Mouse (Mus musculus) limb, embryonic 11.5 days (tissue): ENCODE measurements at regions not wholly inside any gene's neighbourhood (a gene's known extent, or its start where the extent isn't known, plus 50 kb on each side); places are given as distances from the start of the nearest gene placed in this dataset.

Experiments
- ATAC-seq: fragments of 200-750 bp; cut with Nextera tagmentation; 2 replicates; pipeline ENCODE4 v1.8.0; 2017; ENCODE audit warnings: low read depth; ENCODE audit not compliant: insufficient number of reproducible peaks, low FRiP score, low TSS enrichment
- DNase-seq: peaks from one replicate; pipeline ENCODE4 v3.0.0-alpha.2; 2015; ENCODE audit warnings: low spot score
- H3K27ac ChIP-seq: fragments of 300-500 bp; sonication (generic); replicated peaks from 2 replicates; pipeline ENCODE4 v1.5.1; 2014; ENCODE audit warnings: low read depth, mild to moderate bottlenecking, low read length
- H3K27me3 ChIP-seq: fragments of 300-500 bp; sonication (generic); 2 replicates; pipeline ENCODE4 v1.6.1; 2014; ENCODE audit warnings: mild to moderate bottlenecking, low read length, mixed read lengths; ENCODE audit not compliant: control insufficient read depth, insufficient read depth
- H3K36me3 ChIP-seq: fragments of 300-500 bp; sonication (generic); 2 replicates; pipeline ENCODE4 v1.6.1; 2014; ENCODE audit warnings: mild to moderate bottlenecking, low read length, moderate library complexity, mixed read lengths; ENCODE audit not compliant: control insufficient read depth, insufficient read depth
- H3K4me1 ChIP-seq: fragments of 300-500 bp; sonication (generic); 2 replicates; pipeline ENCODE4 v1.6.1; 2014; ENCODE audit warnings: low read length, mixed read lengths; ENCODE audit not compliant: control insufficient read depth, insufficient read depth
- H3K4me2 ChIP-seq: fragments of 300-500 bp; sonication (generic); 2 replicates; pipeline ENCODE4 v1.6.1; 2014; ENCODE audit warnings: low read depth, mild to moderate bottlenecking, moderate library complexity; ENCODE audit not compliant: severe bottlenecking
- H3K4me3 ChIP-seq: fragments of 300-500 bp; sonication (generic); 2 replicates; pipeline ENCODE4 v1.5.1; 2014; ENCODE audit warnings: low read depth, low read length
- H3K9ac ChIP-seq: fragments of 300-500 bp; sonication (generic); 2 replicates; pipeline ENCODE4 v1.6.1; 2014; ENCODE audit warnings: mild to moderate bottlenecking, low read length
- H3K9me3 ChIP-seq: fragments of 300-500 bp; sonication (generic); 2 replicates; pipeline ENCODE4 v1.6.1; 2016; ENCODE audit warnings: low read length; ENCODE audit not compliant: control insufficient read depth
- WGBS: fragments of 180-500 bp; shearing (Covaris S2); extraction: QIAGEN DNeasy Blood & Tissue Kit; methylation state at CpG from one replicate; pipeline ENCODE4 v1.1.7; 2014; 5-methylcytosine and 5-hydroxymethylcytosine counted together

DNA sequence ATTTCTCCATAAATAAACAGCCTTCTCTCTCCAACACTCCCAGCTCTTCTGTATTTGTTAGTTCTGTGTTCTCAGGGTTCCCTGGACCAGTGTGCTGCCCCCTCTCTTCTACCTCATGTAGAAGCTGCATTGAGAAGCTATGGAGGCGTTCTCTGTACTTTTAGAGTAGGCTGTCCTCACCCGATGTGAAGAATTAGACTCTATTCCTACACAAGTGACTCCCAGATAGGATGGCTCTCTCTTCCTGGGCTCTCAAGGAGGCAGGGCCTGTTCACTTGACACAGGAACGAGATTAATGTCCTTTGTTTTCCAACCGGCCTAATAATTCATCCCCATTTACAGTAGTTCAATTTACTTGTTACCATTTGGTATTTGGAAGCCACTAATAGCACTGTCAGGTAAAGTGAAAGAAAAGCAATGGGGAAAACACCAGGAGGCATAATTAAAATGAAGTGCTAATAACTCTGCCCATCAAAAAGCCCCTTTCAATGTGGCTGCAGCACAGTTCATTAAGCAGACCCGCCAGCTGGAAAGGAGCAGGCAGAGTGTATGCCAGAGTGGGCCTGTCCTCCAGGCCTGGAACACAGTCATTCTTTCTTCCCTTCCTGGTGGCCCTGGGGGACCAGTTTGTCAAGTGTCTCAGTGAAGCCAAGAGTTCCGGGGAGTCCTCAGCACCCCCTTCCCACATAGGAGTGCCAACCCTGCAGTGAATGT, 454.8 kb upstream of the Gm6657 start:
- WGBS, result 46% methylated on average over 6 of the region's 6 CpGs
- Histone ChIP-seq H3K4me3 (no peak overlapping the region), H3K4me1 (no peaks in the 10 kb centered on the region), H3K4me2 (no peak overlapping the region), H3K27me3 (no peaks in the 10 kb centered on the region), H3K36me3 (no peaks in the 10 kb centered on the region), H3K27ac (no peak overlapping the region), H3K9me3 (no peaks in the 10 kb centered on the region), H3K9ac (no peak overlapping the region)
- DNase-seq, result peak; percentile 24
- no peak for ATAC-seq

DNA sequence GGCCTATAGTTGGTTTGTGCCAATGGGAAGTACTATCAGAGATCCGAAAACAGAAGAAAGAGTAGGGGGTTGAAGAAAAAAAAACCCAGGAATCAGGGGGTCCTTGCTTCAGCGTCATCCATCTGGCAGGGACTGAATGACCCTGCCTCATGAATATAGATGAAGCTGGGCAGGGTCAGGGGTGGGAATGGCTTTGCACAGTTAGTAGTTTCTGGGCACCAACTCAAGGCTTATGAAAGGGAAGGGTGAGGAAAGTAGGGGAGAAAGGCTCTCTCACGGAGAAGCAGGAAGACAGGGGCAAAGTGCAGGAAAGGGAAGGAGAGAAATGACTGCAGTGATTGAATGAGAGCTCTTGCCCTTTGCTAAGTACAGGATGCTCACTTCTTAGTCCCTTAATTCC, 451.3 kb upstream of the Gm6657 start:
- H3K27me3 ChIP-seq, result no peaks in the 10 kb centered on the region
- 59% methylated on average over 3 of the region's 3 CpGs for WGBS
- no peak for ATAC-seq
- no peaks in the 10 kb centered on the region for H3K36me3 ChIP-seq
- H3K27ac ChIP-seq, result no peak overlapping the region
- no peak overlapping the region for H3K9ac ChIP-seq
- H3K9me3 ChIP-seq, result no peaks in the 10 kb centered on the region
- H3K4me3 ChIP-seq, result no peak overlapping the region
- DNase-seq, result no peak
- H3K4me1 ChIP-seq, result no peaks in the 10 kb centered on the region
- H3K4me2 ChIP-seq, result no peak overlapping the region

DNA sequence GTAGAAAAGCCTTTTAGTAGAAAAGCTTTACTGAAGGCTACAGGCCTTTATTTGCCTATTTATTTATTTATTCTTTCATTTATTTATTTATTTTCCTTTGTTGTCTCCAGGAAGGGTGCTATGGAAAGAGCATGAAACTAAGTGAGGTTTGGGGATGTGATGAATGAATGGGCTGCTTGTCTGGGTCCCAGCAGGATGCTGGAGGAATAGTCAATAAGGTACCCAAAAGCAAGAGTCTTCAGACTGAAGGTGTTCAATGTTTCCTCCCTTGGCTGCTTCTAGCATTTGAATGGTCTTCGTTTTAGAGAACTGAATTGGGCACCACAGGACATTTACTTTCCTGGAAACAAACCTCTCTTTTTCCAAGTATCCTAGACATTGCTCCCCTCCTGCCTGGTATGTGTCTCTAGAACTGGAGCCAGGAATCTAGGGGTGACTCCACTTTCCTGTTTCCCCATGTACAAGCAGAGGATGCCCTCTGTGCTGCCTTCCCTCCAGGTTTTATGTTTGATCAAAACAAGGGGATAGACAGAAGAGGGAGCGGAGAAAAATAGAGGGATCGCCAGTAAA, 444.5 kb upstream of the Gm6657 start:
- H3K4me3 ChIP-seq, result no peak overlapping the region
- no peaks in the 10 kb centered on the region for H3K9me3 ChIP-seq
- no peak overlapping the region for H3K4me2 ChIP-seq
- WGBS, result 83% methylated on average over 3 of the region's 3 CpGs
- H3K36me3 ChIP-seq, result no peaks in the 10 kb centered on the region
- no peaks in the 10 kb centered on the region for H3K4me1 ChIP-seq
- H3K27ac ChIP-seq, result no peak overlapping the region
- no peak overlapping the region for H3K9ac ChIP-seq
- no peak for DNase-seq
- no peaks in the 10 kb centered on the region for H3K27me3 ChIP-seq
- no peak for ATAC-seq

DNA sequence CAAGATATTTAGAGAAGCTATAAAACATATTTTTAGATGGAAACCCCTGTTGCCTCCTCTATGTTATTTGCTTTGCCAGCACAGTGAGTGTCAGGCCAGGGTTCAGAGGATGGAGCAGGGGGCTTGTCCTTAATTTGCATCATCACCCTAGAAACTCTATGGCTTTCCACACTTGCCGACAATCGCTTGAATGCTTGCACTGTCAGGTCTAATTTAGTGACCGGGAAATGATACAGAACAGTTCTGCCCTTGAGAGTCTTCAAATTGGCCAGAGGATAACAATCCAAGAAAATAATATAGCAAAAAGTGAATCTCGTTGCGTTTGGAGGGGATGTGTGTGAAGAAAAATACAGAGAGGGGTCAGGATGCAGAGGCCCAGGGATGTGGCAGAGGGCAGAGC, 441.9 kb upstream of the Gm6657 start:
- Histone ChIP-seq H3K36me3 (no peaks in the 10 kb centered on the region), H3K9me3 (no peaks in the 10 kb centered on the region), H3K9ac (no peak overlapping the region), H3K4me3 (no peak overlapping the region), H3K27me3 (no peaks in the 10 kb centered on the region), H3K4me1 (no peaks in the 10 kb centered on the region), H3K4me2 (no peak overlapping the region), H3K27ac (no peak overlapping the region)
- no peak for DNase-seq
- WGBS, result 84% methylated on average over 5 of the region's 5 CpGs
- ATAC-seq, result no peak

DNA sequence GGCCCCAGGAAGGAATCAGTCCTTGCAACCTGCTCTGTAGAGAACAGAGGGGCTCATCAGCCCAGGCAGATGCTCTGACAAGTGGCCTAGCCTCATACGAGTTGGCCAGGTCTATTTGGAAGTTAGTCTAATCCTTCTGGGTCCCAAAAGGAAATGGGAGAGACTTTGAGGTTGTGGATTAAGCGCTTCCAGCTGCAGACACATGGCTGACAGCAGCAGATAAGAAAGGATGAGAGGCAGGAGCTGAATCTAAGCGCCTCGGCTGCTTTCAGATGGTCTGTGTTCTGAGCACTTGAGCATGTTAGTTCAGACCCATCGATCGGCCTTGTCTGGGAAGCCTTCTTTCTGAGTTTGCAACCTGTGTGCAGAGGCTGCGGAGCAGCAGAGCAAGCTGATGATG, 438.0 kb upstream of the Gm6657 start:
- Histone ChIP-seq H3K36me3 (no peaks in the 10 kb centered on the region), H3K4me2 (no peak overlapping the region), H3K9me3 (no peaks in the 10 kb centered on the region), H3K27me3 (no peaks in the 10 kb centered on the region), H3K27ac (no peak overlapping the region), H3K9ac (no peak overlapping the region), H3K4me3 (no peak overlapping the region), H3K4me1 (no peaks in the 10 kb centered on the region)
- DNase-seq (no peak), ATAC-seq (no peak)
- WGBS, result 60% methylated on average over 7 of the region's 7 CpGs

DNA sequence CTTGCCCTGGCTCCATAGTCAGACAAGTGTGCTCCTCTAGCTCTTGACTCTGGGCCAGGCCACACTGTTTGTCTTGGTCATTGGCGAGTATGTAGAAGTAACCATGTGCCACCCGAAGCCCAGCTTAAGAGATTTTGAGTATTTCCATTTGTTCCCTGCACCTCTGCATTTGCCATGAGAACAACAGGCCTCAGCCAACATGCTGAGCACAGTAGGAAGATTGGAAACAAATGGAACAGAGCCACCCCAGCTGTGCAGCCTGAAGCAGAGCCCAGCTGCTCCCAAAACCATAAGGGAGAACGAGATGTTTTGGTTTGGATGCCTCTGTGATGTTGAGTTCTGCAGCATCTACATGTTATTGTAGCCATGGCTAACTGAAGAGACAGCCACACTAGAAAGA, 433.1 kb upstream of the Gm6657 start:
- ATAC-seq (no peak), DNase-seq (no peak)
- no peak overlapping the region for H3K4me2 ChIP-seq
- H3K4me3 ChIP-seq, result no peak overlapping the region
- no peaks in the 10 kb centered on the region for H3K36me3 ChIP-seq
- no peak overlapping the region for H3K9ac ChIP-seq
- H3K9me3 ChIP-seq, result no peaks in the 10 kb centered on the region
- no peaks in the 10 kb centered on the region for H3K27me3 ChIP-seq
- WGBS, result 80% methylated on average over 3 of the region's 3 CpGs
- H3K27ac ChIP-seq, result no peak overlapping the region
- H3K4me1 ChIP-seq, result no peaks in the 10 kb centered on the region

DNA sequence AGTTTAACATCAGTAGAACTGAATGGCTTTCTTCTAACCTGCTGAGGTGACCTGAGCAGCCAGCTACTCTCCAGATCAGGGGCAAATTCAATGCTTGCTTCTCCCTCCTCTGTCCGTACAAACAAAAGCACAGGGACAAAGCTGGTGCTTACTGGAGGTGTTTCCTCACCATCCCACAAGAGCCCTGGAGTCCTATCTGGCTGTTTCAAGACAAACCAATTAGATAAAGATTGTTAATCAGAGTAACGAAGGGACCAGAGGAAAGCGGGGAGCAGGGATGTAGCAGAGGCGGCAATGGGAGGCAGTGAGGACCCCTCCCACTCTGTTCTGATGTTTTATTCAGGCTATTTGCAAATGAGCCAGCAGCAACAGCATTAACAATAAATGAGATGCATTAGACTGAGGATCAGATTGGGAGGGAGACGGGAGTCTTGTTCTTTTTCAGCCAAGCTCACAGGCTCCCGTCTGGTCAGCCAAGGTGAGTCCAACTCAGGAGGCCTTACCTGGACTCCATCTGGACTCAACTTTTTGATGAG, 418.0 kb upstream of the Gm6657 start:
- DNase-seq (no peak), ATAC-seq (no peak)
- no peak overlapping the region for H3K27ac ChIP-seq
- no peak overlapping the region for H3K4me3 ChIP-seq
- no peak overlapping the region for H3K9ac ChIP-seq
- H3K27me3 ChIP-seq, result no peaks in the 10 kb centered on the region
- no peaks in the 10 kb centered on the region for H3K9me3 ChIP-seq
- WGBS, result 90% methylated on average over 6 of the region's 6 CpGs
- no peaks in the 10 kb centered on the region; the same call in 1 of the 2 replicates for H3K4me1 ChIP-seq
- no peak overlapping the region for H3K4me2 ChIP-seq
- H3K36me3 ChIP-seq, result no peaks in the 10 kb centered on the region

DNA sequence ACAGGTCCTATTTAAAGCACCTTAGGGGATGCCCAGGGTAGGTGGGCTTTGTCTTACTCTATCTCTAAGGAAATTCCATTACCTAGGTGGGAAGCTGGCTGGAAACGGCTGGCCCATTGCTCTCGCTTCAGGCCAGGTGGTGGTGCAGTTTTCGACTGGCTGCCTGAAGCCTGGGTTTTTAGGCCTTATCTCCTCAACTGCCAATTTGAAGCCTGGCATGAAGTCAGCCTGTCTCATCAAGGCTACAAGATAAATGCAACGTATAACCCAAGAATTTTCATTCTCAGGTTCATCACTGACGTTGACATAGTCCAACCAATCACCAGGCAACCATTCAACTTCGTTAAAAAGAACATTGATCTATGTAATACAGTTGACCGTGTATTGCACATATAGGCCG, 417.3 kb upstream of the Gm6657 start:
- H3K36me3 ChIP-seq, result no peaks in the 10 kb centered on the region
- no peak overlapping the region for H3K9ac ChIP-seq
- no peak overlapping the region for H3K27ac ChIP-seq
- 91% methylated on average over 8 of the region's 8 CpGs for WGBS
- no peaks in the 10 kb centered on the region; the same call in 1 of the 2 replicates for H3K4me1 ChIP-seq
- no peaks in the 10 kb centered on the region for H3K27me3 ChIP-seq
- no peaks in the 10 kb centered on the region for H3K9me3 ChIP-seq
- H3K4me3 ChIP-seq, result no peak overlapping the region
- DNase-seq, result no peak
- no peak for ATAC-seq
- no peak overlapping the region for H3K4me2 ChIP-seq
